Mouse (Mus musculus) cortical plate, adult 2 months (tissue): ENCODE data around the gene Nr4a1.

Source experiments
- CTCF ChIP-seq: fragments of 200-500 bp; IDR thresholded peaks from 2 replicates; pipeline ENCODE4 v1.5.1; 2011; ENCODE audit warnings: mild to moderate bottlenecking, control low read depth, low read length; ENCODE audit not compliant: insufficient read depth; ENCODE audit errors: extremely low read depth
- POLR2A ChIP-seq: fragments of 200-500 bp; IDR thresholded peaks from 2 replicates; pipeline ENCODE4 v1.6.1; 2011; ENCODE audit warnings: mild to moderate bottlenecking, low read length, control low read depth; ENCODE audit not compliant: insufficient read depth; ENCODE audit errors: extremely low read depth

DNA sequence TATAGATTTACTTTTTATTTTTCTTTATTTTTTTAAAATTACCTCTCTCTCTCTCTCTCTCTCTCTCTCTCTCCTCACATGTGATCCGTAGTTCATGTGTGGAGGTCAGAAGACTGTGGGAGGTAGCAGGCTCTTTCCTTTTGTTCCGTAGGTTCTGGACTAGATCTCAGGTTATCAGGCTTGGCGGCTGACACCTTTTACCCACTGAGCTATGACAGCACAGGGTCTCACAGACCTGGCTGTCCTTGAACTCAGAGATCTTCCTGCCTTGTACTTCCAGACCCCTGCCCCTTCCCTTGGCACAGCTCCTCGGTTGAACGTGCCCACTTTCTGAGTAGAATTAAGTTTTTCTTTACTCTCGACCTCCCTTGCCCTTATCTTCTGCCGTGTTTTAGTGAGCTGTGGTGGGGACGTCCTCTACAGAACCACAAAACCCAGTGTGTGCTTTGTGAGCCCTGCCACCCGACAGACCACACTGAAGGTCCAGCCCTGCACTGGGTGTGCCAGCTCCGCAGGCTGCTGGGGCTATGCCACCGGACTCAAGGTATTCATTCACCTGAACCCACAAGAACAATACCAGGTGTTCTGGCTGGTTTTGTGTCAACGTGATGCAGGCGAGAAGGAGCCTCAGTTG, 62.3 kb downstream of the Nr4a1 start:
- no peak for TF ChIP-seq CTCF
- TF ChIP-seq POLR2A = no peak
